Mouse (Mus musculus) kidney, embryonic 14.5 days (tissue): ENCODE measurements at regions not wholly inside any gene's neighbourhood (a gene's known extent, or its start where the extent isn't known, plus 50 kb on each side); places are given as distances from the start of the nearest gene placed in this dataset. TPM values are rescaled to one million over a fixed set of nuclear protein-coding genes. Genes with fewer than 3 reads are reported as not detected.

Experiments
- microRNA-seq: library from miRNA; unstranded; fragments of <30 nt; microRNA quantifications from one replicate; pipeline ENCODE4, GENCODE M21; 2016

Small RNAs in the stretch of these regions (microRNA-seq; reads per million reads assigned to microRNA genes)
- not detected for gene Gm22401
